Mouse (Mus musculus) CH12.LX (cell line): ENCODE measurements around the gene Uso1. TPM values are rescaled to one million over a fixed set of nuclear protein-coding genes. Genes with fewer than 3 reads are reported as not detected.

Experiments
- DNase-seq: peaks from one replicate; pipeline ENCODE4 v3.0.0-alpha.2; 2013; ENCODE audit errors: extremely low read depth
- H3K27ac ChIP-seq: 2 replicates; pipeline ENCODE4 v1.5.1; 2012; ENCODE audit warnings: low read depth, mild to moderate bottlenecking, control low read depth, moderate library complexity; ENCODE audit not compliant: insufficient read depth
- H3K27me3 ChIP-seq: replicated peaks from 2 replicates; pipeline ENCODE3; 2012; ENCODE audit warnings: inconsistent platforms
- H3K36me3 ChIP-seq, 2 experiments: replicated peaks in 1 of 2; 2 replicates each; pipeline versions ENCODE3 to v1.6.1; 2012; ENCODE audit warnings: inconsistent platforms in 1 of 2, low read length in 1 of 2, mild to moderate bottlenecking in 1 of 2, mixed read lengths in 1 of 2, moderate library complexity in 1 of 2; ENCODE audit not compliant: control insufficient read depth in 1 of 2, insufficient read depth in 1 of 2
- H3K4me1 ChIP-seq, 2 experiments: 2 replicates each; pipeline ENCODE4 v1.6.1; 2012; ENCODE audit warnings: inconsistent platforms in 1 of 2, moderate library complexity in 1 of 2; ENCODE audit not compliant: insufficient read depth in 2 of 2, control insufficient read depth in 1 of 2
- H3K4me2 ChIP-seq: 2 replicates; pipeline ENCODE4 v1.6.1; 2012; ENCODE audit warnings: low read depth, mild to moderate bottlenecking, control low read depth; ENCODE audit not compliant: poor library complexity, insufficient read depth, severe bottlenecking
- H3K4me3 ChIP-seq, 3 experiments: fragments of 150-350 bp in 1 of 3; sonication (generic) in 1 of 3; replicated peaks in 1 of 3; 2 replicates each; pipeline versions ENCODE3 to v1.5.1; 2011 to 2012; ENCODE audit warnings: low read depth in 2 of 3, low read length in 2 of 3, mild to moderate bottlenecking in 2 of 3, moderate library complexity in 2 of 3, control low read depth in 1 of 3, improper control_type of control experiment in 1 of 3, inconsistent platforms in 1 of 3, mixed read lengths in 1 of 3; ENCODE audit not compliant: poor library complexity in 1 of 3
- H3K79me2 ChIP-seq: replicated peaks from 2 replicates; pipeline ENCODE4 v1.6.1; 2012; ENCODE audit warnings: mild to moderate bottlenecking, moderate library complexity; ENCODE audit not compliant: control insufficient read depth, poor library complexity, insufficient read depth, severe bottlenecking; ENCODE audit errors: extremely low read depth
- H3K9ac ChIP-seq: 2 replicates; pipeline ENCODE4 v1.6.1; 2012; ENCODE audit warnings: low read depth, mild to moderate bottlenecking, control low read depth, moderate library complexity; ENCODE audit not compliant: insufficient read depth
- H3K9me3 ChIP-seq: replicated peaks from 2 replicates; pipeline ENCODE3; 2012; ENCODE audit warnings: low read length, inconsistent platforms, mixed read lengths
- BHLHE40 ChIP-seq: IDR thresholded peaks from 2 replicates; pipeline ENCODE4 v1.6.1; 2011; ENCODE audit warnings: mild to moderate bottlenecking, low read depth, low read length, improper control_type of control experiment
- CTCF ChIP-seq, 2 experiments: IDR thresholded peaks in 1 of 2; conservative IDR thresholded peaks in 1 of 2; 2 replicates each; pipeline ENCODE4 v1.5.1; 2011 to 2012; ENCODE audit warnings: low read depth in 2 of 2, low read length in 2 of 2, improper control_type of control experiment in 1 of 2, inconsistent platforms in 1 of 2, mild to moderate bottlenecking in 1 of 2, moderate library complexity in 1 of 2
- EP300 ChIP-seq: IDR thresholded peaks from 2 replicates; pipeline ENCODE4 v1.6.1; 2011; ENCODE audit warnings: low read length, improper control_type of control experiment
- GABPA ChIP-seq: IDR thresholded peaks from 2 replicates; pipeline ENCODE4 v1.6.1; 2012; ENCODE audit warnings: low read depth, low read length, improper control_type of control experiment, inconsistent platforms; ENCODE audit not compliant: insufficient replicate concordance
- IRF4 ChIP-seq: IDR thresholded peaks from 2 replicates; pipeline ENCODE4 v1.6.1; 2014; ENCODE audit warnings: low read depth, mild to moderate bottlenecking, inconsistent platforms, low read length, improper control_type of control experiment
- JUN ChIP-seq: IDR thresholded peaks from 2 replicates; pipeline ENCODE4 v1.6.1; 2011; ENCODE audit warnings: low read depth, mild to moderate bottlenecking, low read length, improper control_type of control experiment, moderate library complexity; ENCODE audit not compliant: insufficient read depth
- MAX ChIP-seq: IDR thresholded peaks from 2 replicates; pipeline ENCODE4 v1.6.1; 2011; ENCODE audit warnings: low read length, improper control_type of control experiment
- MYC ChIP-seq: IDR thresholded peaks from 2 replicates; pipeline ENCODE4 v1.6.1; 2011; ENCODE audit warnings: low read depth, mild to moderate bottlenecking, improper control_type of control experiment, low read length
- NRF1 ChIP-seq: IDR thresholded peaks from 2 replicates; pipeline ENCODE4 v1.6.1; 2014; ENCODE audit warnings: low read depth, mild to moderate bottlenecking, inconsistent platforms, low read length, improper control_type of control experiment, moderate library complexity
- POLR2A ChIP-seq: IDR thresholded peaks from 2 replicates; pipeline ENCODE4 v1.6.1; 2011; ENCODE audit warnings: low read depth, mild to moderate bottlenecking, improper control_type of control experiment, low read length
- RAD21 ChIP-seq: IDR thresholded peaks from 2 replicates; pipeline ENCODE4 v1.6.1; 2011; ENCODE audit warnings: low read depth, mild to moderate bottlenecking, low read length, improper control_type of control experiment, moderate library complexity
- SIN3A ChIP-seq: IDR thresholded peaks from 2 replicates; pipeline ENCODE4 v1.6.1; 2012; ENCODE audit warnings: low read length, improper control_type of control experiment, inconsistent platforms
- SMC3 ChIP-seq: IDR thresholded peaks from 2 replicates; pipeline ENCODE4 v1.6.1; 2011; ENCODE audit warnings: low read depth, low read length, improper control_type of control experiment
- TBP ChIP-seq: conservative IDR thresholded peaks from 2 replicates; pipeline ENCODE4 v1.6.1; 2011; ENCODE audit warnings: low read depth, low read length, improper control_type of control experiment
- ZC3H11A ChIP-seq: IDR thresholded peaks from 2 replicates; pipeline ENCODE4 v1.6.1; 2012; ENCODE audit warnings: low read depth, mild to moderate bottlenecking, inconsistent platforms, low read length, improper control_type of control experiment
- dilution Hi-C: fragments of 300-500 bp; cut with MboI; formaldehyde crosslinking; loops from 2 replicates; pipeline ENCODE4 v1.14.3; 2020; ENCODE audit warnings: low sequenced_read_pairs; ENCODE audit not compliant: extremely low pct_unique_long_range_greater_than_20kb, extremely low pct_ligation_motif_present
- in situ Hi-C: fragments of 300-500 bp; cut with MboI; formaldehyde crosslinking; loops from 3 replicates; pipeline ENCODE4 v1.14.3; 2019; ENCODE audit warnings: low sequenced_read_pairs, low pct_ligation_motif_present, low pct_unique_long_range_greater_than_20kb, mixed read lengths
- polyA plus RNA-seq: library from polyadenylated mRNA; unstranded; fragments of >175 nt; gene quantifications from 2 replicates; pipeline ENCODE4 v1.2.1, GENCODE M21; 2012; ENCODE audit warnings: low read depth; ENCODE audit not compliant: insufficient read length
- total RNA-seq, 2 experiments: library from RNA; depleted of rRNA; stranded (reverse); fragments of 300-350 nt in 1 of 2; fragments of >200 nt in 1 of 2; gene quantifications; 2 replicates each; pipeline ENCODE4 v1.2.3; 2012 to 2014

Gene Uso1
- total and polyA plus RNA-seq, 3 experiments = 19.9 to 63.7 (median 20.9) TPM

DNA sequence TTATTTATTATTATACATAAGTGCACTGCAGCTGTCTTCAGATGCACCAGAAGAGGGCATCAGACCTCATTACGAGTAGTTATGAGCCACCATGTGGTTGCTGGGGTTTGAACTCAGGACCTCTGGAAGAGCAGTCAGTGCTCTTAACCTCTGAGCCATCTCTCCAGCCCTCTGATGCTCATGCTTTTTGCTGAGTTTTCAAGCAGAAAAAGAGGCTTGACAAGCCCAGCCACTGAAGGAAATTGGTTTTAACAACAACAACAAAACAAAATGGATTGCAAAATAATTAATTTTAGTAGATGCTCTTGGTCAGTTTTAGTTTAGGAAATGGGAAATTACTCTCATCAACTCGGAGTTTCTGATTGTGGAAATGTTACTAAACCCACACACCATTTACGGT lies 2.8 kb upstream of the Uso1 start:
- H3K4me3 ChIP-seq = no peak overlapping the region
- DNase-seq = no peak
- H3K4me2 ChIP-seq = no peak overlapping the region
- H3K9ac ChIP-seq = no peak overlapping the region
- in situ Hi-C loops = no loop called here
- H3K27ac ChIP-seq = no peak overlapping the region
- TF ChIP-seq POLR2A (no peak), SMC3 (no peak), SIN3A (no peak), NRF1 (no peak), BHLHE40 (no peak), MAX (no peak), GABPA (no peak), CTCF (conservative IDR thresholded peaks at IDR 0.05 in 1 of 2, IDR thresholded peaks at IDR 0.05 in 1 of 2; ENCODE audit: low read depth in 2 of 2, low read length in 2 of 2) (peak in 1 of 2 experiments; percentile 29; a peak in 1 of 4 replicates), RAD21 (no peak), ZC3H11A (no peak), TBP (peak; percentile 90)
- TF ChIP-seq, all 38 proteins: peak for 2
- no peaks in the 10 kb centered on the region for H3K9me3 ChIP-seq
- H3K79me2 ChIP-seq = peaks cover 16% of the 10 kb centered on the region
- H3K27me3 ChIP-seq = no peaks in the 10 kb centered on the region
- dilution Hi-C loops = no loop called here
- peaks cover 0 to 28% of the 10 kb centered on the region in 2 experiments for H3K36me3 ChIP-seq
- peaks cover 9 to 27% of the 10 kb centered on the region in 2 experiments for H3K4me1 ChIP-seq

DNA sequence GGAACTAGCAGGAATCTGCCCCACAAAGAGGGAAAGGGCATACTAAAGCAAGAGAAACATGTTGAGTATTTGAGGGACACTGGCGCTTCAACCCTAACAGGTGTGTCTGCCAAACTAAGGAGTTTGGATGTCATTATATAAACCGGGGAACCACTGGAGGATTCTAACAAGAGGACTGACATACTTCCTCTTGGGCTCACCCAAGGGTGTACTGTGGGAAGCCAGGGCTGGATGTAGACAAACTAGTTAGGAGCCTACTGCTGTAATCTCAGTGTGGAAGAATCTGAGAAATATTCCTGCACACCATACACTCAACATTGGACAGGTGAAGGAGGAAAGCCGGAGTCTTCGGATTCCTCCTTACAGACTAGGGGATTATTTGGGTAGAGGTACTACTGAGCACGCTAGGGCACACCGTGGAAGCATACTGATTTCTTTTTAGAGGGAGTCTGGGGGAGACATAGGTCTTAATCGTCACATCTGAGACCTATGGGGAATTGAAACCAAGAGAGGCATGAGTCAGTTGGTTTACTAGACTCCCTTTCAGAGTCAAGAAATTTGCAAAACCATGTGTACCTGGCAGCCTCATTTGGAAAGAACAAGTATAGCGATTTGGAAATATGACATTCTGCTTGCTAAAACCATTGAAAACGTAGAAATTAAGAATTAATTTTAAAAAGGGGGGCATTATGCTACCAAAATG lies 1.1 kb upstream of the Uso1 start:
- dilution Hi-C loops = no loop called here
- TF ChIP-seq JUN (peak; percentile 51), MYC (peak; percentile 69), NRF1 (no peak), IRF4 (peak; percentile 72), EP300 (peak; percentile 68)
- peak overlapping the region; percentile 61; the same call in 1 of the 2 replicates for H3K9ac ChIP-seq
- peak; percentile 54 for DNase-seq
- H3K4me1 ChIP-seq = peaks cover 9 to 30% of the 10 kb centered on the region in 2 experiments
- H3K27me3 ChIP-seq = no peaks in the 10 kb centered on the region
- in situ Hi-C loops = no loop called here
- H3K79me2 ChIP-seq = peaks cover 21% of the 10 kb centered on the region
- H3K27ac ChIP-seq = no peak overlapping the region
- peaks cover 0 to 17% of the 10 kb centered on the region in 2 experiments for H3K36me3 ChIP-seq
- H3K4me2 ChIP-seq = peak overlapping the region; percentile 95
- peak overlapping the region in 2 of 3 experiments; percentile 46 to 97 for H3K4me3 ChIP-seq
- no peaks in the 10 kb centered on the region for H3K9me3 ChIP-seq
